Mouse (Mus musculus): ENCODE results near the gene Ephb2.

The Ephb2 gene

DNA sequence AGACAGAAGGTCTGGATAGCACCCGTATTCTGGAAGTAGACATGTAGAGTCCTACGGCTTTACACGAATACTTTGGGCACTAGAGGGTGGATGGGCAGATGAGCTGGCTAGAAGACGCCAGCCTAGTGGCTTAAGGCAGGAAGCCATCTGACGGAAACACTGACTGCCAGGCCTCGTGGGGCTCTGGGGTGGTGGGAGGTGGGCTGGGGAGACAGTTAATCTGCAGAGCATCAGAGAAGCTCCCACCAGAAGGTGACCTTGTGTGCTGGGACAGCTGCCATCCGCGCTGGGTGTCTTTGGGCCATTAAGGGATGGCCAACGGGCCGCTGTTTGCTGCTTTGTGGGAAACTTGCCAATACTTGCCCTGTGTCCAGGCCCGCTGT lies 183.3 kb downstream of the Ephb2 start:
- no peak for DNase-seq (ENCODE audit: low read depth, low spot score)

DNA sequence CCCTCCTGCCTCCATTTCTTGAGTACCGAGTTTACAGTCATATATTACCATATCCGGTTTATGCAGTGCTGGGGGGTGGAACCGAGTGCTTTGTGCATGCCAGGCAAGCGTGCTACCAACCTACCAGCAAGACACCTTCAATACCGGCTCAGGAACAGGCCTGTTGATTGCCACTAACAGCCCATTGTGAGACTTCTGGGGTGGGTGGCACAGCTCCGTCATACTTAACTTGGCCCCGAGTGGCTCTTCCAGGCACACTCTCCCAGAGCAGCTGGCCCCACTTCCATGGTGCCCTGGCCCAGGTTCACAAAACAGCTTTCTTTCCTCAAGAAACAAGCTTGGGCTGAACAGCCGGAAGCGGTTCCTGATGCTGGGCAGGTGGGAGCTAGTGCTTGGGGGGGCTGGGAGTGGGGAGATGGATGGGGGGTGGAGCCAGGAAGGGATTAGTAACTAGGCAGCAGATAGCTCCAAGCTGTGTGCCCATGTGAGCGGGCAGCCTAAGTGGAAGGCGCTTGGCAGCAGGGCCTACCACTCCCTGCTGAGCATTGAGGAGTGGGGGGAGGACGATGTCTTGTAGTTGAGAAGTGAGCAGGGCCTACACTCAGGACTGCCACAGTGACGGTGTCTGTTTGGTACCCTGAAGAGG lies 183.8 kb downstream of the Ephb2 start:
- DNase-seq (ENCODE audit: low read depth, low spot score), result no peak

DNA sequence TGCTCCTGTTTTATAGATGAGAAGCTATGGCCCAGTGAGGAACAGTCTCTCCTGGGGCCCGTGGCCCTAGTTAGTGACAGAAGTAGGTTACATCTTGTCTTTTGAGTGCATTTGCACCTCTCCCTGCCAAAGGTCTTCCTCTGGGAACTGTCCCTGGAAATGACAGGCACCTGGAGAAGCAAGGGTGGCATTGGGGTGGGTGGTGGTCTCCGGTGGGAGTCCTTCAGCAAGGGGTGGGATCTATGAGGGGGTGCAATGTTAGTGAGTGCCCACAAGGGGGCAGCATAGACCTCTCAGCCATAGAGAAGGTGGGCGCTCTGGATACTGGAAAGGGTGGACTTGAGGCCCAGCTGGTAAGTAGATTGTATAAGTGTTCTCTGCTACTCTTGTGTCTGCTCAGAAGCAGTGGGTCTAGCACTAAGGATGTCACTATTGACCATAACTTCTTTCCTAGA lies 184.4 kb downstream of the Ephb2 start:
- peak; percentile 52 for DNase-seq (ENCODE audit: low read depth, low spot score)

DNA sequence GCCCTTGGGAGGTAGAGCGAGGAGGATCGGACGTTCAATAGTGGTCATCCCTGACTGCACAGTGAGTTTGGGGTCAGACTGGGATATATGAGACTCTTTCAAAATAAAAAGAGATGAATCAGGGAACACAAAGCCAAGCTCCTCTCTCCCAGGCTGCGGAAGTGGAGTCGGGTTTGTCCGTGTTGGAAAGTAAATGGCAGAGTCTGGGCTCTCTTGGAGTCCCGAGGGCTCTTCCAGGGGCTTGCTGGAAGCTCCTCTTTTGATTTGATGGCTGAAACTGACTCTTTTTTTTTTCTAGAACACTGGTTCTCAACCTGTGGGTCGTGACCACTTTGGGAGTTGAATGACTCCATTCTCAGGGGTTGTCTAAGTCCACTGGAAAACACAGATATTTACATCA lies 185.5 kb downstream of the Ephb2 start:
- no peak for DNase-seq (ENCODE audit: low read depth, low spot score)

DNA sequence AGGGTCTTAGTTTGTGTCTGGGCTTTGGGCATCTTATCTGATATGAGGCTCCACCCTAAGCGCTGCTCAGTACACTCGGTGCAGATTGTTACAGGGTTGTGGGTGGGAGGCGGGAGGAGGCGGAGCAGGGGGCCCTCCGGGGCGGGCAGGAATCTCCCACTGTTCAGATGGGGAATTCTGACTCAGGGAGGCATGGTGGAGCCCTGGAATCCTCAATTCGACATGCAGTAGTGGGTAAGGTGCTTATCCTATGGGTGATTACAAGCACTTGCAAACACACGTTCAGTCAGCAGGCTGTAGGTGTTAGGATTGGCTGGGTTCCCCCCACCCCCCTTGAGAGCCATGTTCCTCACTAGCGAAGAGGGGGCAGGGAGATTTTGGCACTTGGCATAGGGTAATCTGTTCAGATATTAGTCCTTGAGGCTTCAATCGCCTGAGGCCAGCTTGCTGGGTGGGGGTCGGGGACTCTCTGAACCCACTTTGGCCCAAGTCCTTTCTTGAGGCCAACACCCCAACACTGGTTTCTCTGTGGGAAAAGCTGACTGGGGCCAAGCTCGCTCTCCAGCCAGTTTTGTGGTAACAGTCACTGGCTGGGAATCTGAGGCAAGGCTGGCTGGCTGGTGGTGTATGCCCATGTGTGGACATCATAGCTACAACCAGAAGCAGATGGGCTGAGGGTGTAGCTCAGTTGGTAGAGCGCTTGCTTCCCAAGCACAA lies 186.2 kb downstream of the Ephb2 start:
- DNase-seq (ENCODE audit: low read depth, low spot score), result no peak

DNA sequence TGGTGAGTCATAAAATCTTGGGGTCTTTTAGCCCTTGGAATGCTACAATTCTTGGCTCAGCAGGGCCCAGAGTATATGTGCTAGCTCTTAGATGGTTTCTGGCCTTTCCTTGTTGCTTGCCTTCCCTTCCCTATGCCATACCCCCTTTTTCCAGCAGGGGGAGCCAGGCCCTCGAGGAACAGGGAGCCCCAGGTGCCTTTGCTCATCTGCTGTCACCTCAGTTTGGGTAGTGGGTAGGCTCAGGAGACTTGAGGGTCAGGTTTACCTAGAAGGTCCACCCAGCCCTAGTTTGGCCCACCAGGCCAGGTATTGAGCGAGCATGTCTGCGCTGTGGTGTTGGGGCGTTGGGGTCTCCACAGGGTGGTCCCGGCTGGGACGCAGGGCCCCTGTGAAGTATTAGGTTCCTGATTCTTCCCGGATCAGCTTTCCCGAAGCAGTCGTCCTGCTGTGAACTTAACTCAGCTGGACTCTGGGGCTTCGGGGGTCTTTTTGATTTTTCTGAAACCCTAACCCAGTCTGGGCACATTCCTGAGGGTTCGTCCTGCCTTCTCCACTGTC lies 186.8 kb downstream of the Ephb2 start:
- peak; percentile 62 for DNase-seq (ENCODE audit: low read depth, low spot score)

DNA sequence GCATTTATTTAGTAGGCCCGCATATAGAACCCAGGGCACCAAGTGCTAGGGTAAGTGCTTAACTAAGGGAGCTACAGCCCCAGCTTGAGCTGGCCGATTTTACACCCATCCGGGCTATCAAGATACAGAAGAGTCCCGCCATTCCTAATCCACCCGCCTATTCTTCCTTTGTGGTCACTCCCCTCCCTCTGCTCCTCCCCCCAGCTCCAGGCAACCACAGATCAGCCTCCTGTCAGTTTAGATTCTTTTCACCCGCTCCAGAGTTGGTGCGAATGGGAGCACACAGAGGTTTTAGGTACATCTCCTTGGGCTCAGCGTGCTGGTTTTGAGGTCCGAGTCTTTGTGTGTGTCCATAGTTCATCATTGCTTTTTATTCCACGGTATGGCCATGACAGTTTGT lies 196.9 kb downstream of the Ephb2 start:
- DNase-seq (ENCODE audit: low read depth, low spot score), result no peak

DNA sequence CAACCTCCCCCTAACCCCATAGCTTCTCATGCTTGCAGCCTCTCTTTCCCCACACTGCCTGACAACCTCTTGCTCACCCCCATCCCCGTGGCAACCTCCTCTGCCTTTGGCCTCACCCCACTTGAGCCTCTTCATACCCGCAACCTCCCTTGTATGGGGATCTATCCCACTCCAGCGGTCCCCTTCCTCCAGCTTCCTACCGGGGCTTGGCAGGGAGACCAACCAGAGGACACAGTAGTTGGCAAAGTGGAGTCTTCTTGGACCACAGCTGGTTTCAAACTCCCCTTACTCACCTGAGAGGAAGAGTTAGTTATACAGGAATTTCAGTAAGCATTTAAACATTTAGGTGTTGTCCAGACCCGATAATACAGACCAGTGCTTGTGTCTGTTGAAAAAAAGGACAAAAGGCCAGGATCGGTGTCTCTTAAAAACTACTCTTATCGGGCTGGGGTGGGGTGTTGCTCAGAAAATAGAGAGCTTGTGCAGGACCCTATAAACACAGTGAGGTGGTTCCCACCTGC lies 197.5 kb downstream of the Ephb2 start:
- DNase-seq (ENCODE audit: low read depth, low spot score), result no peak

DNA sequence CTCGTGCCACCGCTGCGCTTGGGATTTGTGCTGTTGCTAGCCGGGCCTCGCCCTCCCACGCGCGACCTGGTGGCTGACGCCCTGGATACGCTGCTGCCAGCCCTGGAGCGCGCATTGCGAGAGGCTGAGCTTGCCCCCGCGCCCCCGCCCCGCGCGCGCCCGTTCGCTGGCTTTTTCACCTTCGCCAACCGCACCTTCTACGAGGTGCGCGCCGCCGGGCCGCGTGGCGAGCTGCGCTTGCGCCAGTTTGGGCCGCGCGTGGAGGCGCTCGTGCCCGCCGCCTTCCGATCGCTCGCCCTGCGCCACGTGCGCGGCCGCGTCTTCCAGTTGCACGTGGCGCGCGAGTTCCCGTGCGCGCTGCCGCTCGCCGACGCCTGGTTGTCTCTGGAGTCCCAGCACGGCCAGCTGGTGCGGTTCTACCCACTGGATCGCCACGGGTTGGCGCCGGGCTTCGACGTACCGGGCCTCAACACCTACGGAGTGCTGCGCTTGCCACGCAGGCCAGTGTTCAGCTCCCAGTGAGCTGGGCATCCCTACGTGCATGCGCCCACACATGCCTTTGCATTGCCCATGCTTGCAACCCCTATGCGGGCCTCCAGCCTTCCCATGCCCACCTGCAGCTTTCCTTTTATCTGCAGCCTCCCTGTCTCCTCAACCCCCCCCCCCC lies 198.1 kb downstream of the Ephb2 start:
- no peak for DNase-seq (ENCODE audit: low read depth, low spot score)

DNA sequence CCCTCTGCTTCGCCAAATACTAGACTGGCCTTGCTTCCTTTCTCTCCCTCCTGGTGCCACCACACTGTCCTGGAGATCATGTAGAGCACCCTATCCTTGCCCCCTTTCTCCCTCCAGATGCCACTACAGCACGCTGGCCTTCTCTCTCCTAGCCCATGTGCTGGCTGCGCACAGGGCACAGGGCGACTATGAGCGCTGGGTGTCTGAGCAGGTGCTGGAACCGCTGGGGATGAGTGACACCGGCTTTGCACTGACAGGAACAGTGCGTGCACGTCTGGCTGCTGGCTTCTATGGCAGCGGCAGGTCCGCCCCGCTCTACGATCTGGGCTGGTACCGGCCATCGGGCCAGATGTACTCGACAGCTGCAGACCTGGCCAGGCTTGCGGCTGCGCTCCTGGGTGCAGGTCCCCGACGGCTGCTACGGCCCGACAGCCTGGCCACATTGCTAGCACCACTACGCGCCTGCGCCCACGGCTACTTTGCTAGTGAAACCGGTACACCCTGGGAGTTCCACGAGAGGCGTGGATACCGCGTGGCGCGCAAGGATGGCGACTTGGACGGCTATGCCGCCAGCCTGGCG lies 198.7 kb downstream of the Ephb2 start:
- DNase-seq (ENCODE audit: low read depth, low spot score), result no peak

DNA sequence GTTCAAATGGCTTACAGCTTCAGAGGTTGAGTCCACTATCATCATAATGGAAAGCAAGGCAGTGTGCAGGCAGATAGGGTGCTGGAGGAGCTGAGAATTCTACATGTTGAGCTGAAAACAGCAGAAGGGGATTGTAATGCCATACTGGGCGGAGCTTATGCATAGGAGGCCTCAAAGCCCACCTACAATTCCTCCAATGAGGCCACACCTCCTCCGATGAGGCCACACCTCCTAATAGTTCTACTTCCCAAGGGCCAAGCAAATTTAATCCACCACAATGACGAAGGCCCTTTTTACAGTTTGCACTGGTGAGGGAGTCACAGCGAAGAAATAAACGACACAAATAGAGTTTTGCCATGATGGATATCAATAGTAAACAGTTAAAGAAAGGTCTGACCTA lies 199.3 kb downstream of the Ephb2 start:
- no peak for DNase-seq (ENCODE audit: low read depth, low spot score)

DNA sequence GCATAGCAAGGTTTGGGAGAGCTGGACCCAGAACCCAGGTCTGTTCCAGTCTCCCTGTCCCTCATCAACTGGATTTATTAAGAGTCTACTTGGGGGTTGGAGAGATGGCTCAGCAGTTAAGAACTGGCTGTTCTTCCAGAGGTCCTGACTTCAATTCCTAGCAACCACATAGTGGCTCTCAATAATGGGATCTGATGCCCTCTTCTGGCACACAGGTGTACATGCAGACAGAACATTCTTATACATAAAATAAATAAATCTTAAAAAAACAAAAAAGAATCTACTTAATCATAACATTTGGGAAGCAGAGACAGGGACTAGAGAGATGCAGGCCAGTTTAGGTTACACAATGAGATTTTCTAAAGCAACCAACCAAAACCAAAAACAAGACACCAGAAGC lies 199.8 kb downstream of the Ephb2 start:
- DNase-seq (ENCODE audit: low read depth, low spot score), result no peak

DNA sequence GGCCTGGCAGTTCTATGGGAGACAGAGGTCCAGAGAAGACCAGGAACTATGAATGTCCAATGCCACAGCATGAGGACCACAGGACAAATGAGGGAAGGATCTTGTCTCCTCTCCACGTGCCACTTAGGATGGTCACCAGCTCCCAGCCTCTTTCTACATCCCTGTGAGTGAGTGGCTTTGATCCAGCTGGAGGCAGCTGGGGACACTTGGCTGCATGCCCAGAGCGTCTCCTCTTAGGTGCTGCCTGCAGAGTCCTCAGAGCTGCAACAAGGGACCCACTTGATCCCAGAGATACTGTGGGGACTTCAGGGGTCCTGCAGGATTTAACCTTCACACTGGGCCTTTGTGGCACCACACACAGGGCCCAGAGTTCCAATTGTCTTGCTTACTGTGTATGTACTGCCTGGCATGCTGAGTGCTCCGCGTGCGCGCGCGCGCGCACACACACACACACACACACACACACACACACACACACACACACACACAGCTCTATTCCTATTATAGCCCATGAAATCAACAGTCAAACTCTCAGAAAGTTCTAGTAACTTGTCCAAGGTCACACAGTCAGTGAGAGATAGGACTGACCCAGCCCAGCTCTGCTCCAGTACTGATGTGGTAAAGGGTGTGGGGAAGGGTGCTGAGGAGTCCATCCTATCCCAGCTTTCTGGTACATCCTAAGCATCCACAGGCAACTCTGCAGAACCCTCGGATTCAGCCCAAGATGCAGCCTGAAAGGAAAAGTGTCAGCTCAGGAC lies 204.4 kb downstream of the Ephb2 start:
- no peak for DNase-seq (ENCODE audit: low read depth, low spot score)

DNA sequence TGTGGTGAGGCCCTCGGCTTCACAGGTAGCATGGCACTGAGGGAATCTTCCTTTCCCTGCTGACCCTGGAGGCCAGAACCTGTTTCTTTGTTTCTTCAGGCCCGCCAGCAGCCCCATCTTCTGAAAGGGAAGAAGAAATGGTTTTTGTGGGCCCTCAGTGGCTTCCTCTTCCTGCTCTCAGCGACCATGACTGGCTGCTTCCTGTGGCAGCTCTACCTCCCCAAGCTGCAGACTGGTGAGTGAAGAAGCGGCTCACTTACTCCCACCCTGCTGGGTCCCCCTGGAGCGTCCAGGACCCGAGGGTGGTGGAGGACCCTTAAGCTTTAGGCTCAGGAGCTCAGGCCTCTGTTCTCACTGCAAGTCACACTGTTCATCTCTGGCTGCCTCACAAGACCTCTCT lies 209.2 kb downstream of the Ephb2 start:
- peak; percentile 26 for DNase-seq (ENCODE audit: low read depth, low spot score)

DNA sequence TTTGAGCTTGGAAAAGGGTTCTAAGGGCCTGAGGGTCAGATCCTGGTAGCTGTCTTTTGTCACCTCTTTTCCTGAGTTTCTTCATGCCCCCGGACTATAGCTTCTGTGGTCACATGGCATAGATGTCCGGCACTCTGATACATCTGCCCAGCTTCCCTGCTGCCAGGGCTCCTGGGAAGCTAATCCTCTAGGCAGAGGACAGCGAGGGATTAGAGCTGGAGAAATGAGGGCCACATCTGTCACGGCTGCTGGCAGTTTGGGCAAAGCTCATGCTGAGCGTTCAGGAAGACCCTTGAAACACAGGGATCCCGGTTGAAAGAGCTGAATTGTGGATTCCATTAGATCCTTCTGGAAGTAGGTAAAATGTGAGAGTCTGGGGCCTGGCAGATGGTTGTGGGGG lies 213.4 kb downstream of the Ephb2 start, which contains the start of gene Lactbl1:
Gene Lactbl1, plus strand, starts transcription at position 234 of the 400 bp plus-strand sequence.
- DNase-seq (ENCODE audit: low read depth, low spot score), result no peak

DNA sequence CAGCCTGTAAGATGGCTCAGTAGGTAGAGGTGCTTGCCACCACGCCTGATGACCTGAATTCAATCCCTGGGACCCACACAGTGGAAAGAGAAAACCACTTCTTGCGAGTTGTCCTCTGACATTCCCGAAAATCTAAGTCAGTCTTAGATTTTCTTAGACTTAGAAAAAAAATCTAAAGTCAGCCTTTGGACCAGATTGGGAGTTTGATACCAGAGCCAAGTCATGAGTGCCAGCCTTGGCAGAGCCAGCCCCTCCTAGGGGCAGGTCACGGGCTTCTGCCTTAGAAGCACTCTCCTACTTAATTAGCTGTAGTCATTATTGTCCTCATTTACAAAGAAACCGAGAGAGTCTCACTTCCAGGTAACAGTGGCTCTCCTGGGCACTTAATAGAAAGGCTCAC lies 213.8 kb downstream of the Ephb2 start:
- no peak for DNase-seq (ENCODE audit: low read depth, low spot score)

DNA sequence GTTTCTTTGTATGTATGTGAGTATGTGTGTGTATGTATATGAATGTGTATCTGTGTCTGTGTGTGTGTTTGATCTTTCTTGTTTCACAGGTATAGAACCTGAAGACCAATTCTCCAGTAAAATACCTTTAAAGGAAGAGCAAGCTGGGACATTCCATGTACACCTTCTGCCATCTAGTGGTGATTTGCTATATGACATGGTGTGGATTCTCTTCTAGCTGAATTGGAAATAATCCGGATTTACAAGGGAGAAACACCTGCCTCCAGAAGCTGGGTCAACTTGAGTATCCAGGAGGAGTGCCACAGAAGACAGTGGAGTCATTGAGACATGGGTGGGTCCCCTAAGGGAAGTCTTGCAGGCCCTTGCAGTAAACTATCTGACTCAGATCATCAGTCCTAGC lies 214.5 kb downstream of the Ephb2 start:
- DNase-seq (ENCODE audit: low read depth, low spot score), result peak; percentile 52

DNA sequence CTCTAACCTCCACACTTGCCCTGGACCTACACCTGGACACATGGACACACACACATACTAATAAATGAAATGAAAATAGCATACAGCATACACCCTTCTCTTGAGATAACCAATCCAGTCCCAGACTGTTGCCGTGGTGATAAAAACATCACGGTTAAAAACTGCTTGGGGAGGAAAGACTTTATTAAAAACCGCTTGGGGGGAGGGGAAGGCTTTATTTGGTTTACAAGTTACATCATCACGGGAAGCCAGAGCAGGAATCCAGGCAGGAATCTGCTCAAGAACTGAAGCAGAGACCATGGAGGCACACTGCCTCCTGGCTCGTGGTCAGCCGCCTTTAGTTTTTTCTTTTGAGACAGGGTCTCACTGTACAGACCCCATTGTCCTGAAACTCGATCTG lies 222.1 kb downstream of the Ephb2 start:
- no peak for DNase-seq (ENCODE audit: low read depth, low spot score)

DNA sequence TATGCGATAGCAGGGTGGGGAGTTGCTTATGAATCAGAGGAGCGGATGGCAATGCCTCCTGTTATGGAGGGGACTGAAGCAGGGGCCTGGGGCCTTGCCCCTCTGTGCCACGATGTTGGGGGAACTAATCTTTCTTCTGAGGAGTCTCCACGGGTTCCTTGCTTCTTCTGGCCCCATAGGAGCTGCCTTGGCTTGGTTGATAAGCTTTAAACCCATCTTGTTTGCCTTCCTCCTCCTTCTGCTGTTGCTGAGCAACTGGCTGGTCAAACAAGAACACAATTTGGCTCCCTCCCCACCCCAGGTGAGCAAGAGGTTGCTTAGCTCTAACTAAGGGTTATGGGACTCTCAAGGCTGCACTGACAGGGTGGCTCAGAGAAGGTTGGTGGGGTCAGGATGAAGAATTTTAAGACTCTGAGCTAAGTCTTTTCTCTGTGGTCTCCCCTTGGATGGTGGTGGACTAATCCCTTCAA lies 225.4 kb downstream of the Ephb2 start, which contains the start of gene Tex46:
Gene Tex46, plus strand, starts transcription at position 51 of the 470 bp plus-strand sequence.
- DNase-seq (ENCODE audit: low read depth, low spot score), result no peak

DNA sequence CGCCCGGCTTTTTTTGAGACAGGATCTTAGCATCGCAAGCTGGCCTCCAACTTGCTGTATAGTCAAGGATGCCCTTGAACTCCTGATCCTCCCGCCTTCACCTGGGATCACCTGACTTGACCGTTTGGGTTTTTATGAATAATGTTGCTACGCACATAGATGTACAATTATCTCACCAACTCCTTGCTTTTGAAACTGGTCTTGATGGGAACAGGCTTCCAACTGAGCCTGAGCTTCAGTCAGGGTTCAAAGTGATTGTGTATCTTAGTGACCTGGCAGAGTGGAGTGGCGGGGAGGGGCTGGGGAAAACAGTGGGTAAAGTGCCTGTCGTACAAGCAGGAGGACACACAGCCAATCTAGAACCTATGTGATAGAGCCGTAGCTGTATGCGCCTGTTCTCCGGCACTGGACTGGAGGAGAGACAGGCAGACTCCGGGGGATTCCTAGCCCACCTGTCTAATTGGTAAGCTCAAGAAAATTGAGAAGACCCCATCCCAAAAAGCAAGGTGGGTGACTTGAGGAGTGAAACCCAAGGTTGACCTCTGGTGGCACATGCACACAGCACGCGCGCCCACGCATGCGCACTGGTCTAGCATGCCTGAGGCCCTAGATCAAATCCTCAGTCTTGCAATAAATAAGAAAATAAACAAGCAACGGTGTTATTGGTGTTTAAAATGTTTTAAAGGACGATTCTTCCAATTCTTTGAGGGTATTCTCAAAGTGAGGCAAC lies 229.9 kb downstream of the Ephb2 start:
- DNase-seq (ENCODE audit: low read depth, low spot score), result no peak

Data from A20 (cell line).